Mouse (Mus musculus): Measurements from ENCODE around the gene Cacna2d2. TPM values are rescaled to one million over a fixed set of nuclear protein-coding genes. Genes with fewer than 3 reads are reported as not detected.

Cacna2d2 gene
- polyA plus RNA-seq, 1 experiment = 0.72 TPM

DNA sequence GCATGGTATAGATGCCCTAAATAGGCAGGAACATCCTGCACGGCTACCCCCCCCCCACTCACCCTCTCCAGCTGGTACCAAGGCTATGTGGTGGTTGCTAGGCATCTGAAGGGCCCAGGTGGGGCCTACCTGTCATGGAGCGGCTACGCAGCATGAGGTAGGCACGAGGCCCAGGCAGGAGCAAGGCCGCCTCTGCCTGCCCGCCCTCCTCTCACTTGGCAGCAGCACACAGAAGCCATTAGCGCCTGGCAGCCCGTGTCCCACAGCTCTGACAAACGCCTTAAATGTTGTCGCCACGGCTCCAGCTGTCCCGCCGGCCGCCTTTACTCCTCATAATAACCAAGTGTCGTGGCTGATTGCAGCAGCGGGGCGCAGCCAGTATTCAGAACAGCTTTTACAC lies 84.9 kb downstream of the Cacna2d2 start:
- H3K4me1 ChIP-seq (ENCODE audit: control insufficient read depth, insufficient read depth, low read length) = no peaks in the 10 kb centered on the region
- WGBS = 65% methylated on average over 17 of the region's 17 CpGs
- no peak overlapping the region for H3K4me3 ChIP-seq (replicated peaks; ENCODE audit: extremely low read depth, low read depth, low read length)
- DNase-seq = no peak
- TF ChIP-seq POLR2A (IDR thresholded peaks at IDR 0.05; ENCODE audit: borderline replicate concordance, extremely low read depth, low read depth, low read length) = no peak
- TF ChIP-seq CTCF (IDR thresholded peaks at IDR 0.05; ENCODE audit: insufficient read depth, low read length) = no peak

DNA sequence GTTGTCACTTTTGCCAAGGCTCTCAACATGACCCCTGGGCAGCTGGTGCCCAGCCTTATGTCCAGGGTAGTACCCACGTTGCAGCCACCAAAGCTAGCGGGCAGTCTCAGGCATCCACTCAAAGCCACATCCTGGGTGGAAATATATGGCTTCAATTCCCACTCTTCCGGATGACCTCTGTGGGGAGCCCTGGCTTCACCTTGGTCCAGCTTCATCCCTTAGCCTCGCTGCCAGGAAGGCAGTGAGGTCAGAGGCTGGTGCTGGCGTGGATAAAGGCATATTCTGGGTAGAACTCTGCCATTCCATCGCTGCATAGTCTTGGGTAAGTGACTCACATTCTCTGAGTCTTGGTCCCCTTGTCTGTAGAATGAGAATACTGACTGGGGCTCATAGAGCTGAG lies 85.4 kb downstream of the Cacna2d2 start:
- 85% methylated on average over 6 of the region's 6 CpGs for WGBS
- Histone ChIP-seq H3K4me3 (replicated peaks; ENCODE audit: extremely low read depth, low read depth, low read length) (no peak overlapping the region), H3K4me1 (ENCODE audit: control insufficient read depth, insufficient read depth, low read length) (no peaks in the 10 kb centered on the region)
- TF ChIP-seq CTCF (IDR thresholded peaks at IDR 0.05; ENCODE audit: insufficient read depth, low read length) (no peak), POLR2A (IDR thresholded peaks at IDR 0.05; ENCODE audit: borderline replicate concordance, extremely low read depth, low read depth, low read length) (no peak)
- no peak for DNase-seq

DNA sequence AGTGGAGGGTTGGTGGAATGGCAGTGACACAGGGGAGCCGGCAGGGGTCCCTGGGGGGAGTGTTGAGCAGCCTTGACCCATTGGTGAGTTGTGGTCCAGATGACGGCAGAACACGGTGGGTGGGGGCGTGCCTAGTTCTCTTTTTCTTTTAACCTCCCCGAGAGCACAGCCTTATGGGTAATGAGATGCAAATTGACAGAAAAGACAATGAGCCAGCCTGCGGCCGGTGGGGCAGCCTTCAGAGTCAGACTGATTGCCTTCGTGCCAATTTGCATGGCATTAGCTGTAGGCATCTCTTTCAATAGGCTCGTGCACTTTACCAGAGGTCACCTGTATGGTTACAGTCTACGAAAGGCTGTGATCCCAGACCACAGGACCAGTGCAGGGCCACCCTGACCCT lies 86.7 kb downstream of the Cacna2d2 start:
- 70% methylated on average over 10 of the region's 10 CpGs for WGBS
- no peak overlapping the region for H3K4me3 ChIP-seq (replicated peaks; ENCODE audit: extremely low read depth, low read depth, low read length)
- no peak for TF ChIP-seq CTCF (IDR thresholded peaks at IDR 0.05; ENCODE audit: insufficient read depth, low read length)
- TF ChIP-seq POLR2A (IDR thresholded peaks at IDR 0.05; ENCODE audit: borderline replicate concordance, extremely low read depth, low read depth, low read length) = no peak
- DNase-seq = no peak
- no peaks in the 10 kb centered on the region for H3K4me1 ChIP-seq (ENCODE audit: control insufficient read depth, insufficient read depth, low read length)

DNA sequence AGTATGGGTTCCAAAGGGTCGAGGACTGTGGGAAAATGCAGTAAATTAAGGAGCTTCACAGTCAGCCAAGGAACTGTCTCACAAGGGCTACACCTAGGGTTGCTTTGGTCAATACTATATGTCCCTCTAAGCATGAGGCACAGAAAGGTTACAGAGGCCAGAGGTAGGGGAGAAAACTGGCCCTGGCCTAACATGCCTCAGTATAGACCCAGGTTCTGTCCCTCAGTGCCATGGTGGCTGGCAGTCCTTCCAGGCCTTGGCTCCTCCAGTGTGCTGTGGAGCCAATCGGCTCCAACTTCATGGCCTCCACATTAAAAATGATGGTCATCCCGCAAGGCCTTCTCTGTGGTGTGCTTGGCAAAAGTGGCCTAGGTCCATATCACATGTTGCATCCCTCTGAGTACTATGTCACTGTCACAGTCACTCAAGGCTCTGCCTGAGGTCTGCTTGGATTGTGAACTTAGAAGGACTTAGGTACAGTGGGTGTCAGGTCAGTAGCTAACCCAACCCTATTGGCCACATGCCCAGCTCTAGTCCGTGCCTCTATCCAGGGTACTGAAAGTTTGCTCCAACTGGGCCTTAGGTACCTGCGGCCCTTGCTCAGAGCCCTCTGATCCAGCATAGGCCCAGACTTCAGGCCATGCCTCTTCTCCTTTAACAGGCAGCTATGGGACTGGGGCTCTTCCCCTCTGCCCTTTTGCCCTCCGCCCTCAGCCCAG lies 87.3 kb downstream of the Cacna2d2 start:
- TF ChIP-seq POLR2A (IDR thresholded peaks at IDR 0.05; ENCODE audit: borderline replicate concordance, extremely low read depth, low read depth, low read length) (no peak), CTCF (IDR thresholded peaks at IDR 0.05; ENCODE audit: insufficient read depth, low read length) (no peak)
- WGBS = 61% methylated on average over 6 of the region's 6 CpGs
- H3K4me3 ChIP-seq (replicated peaks; ENCODE audit: extremely low read depth, low read depth, low read length) = no peak overlapping the region
- H3K4me1 ChIP-seq (ENCODE audit: control insufficient read depth, insufficient read depth, low read length) = no peaks in the 10 kb centered on the region
- no peak for DNase-seq

GRCm38 (mm10) chr9:107490146-107490545 lies 90.7 kb downstream of the Cacna2d2 start:
- WGBS = 52% methylated on average over 8 of the region's 8 CpGs
- no peak for DNase-seq
- no peak for TF ChIP-seq CTCF (IDR thresholded peaks at IDR 0.05; ENCODE audit: insufficient read depth, low read length)
- H3K4me3 ChIP-seq (replicated peaks; ENCODE audit: extremely low read depth, low read depth, low read length) = no peak overlapping the region
- no peaks in the 10 kb centered on the region for H3K4me1 ChIP-seq (ENCODE audit: control insufficient read depth, insufficient read depth, low read length)

GRCm38 (mm10) chr9:107490625-107491024 lies 91.2 kb downstream of the Cacna2d2 start:
- no peak for DNase-seq
- Histone ChIP-seq H3K4me3 (replicated peaks; ENCODE audit: extremely low read depth, low read depth, low read length) (no peak overlapping the region), H3K4me1 (ENCODE audit: control insufficient read depth, insufficient read depth, low read length) (no peaks in the 10 kb centered on the region)
- 53% methylated on average over 6 of the region's 6 CpGs for WGBS
- TF ChIP-seq CTCF (IDR thresholded peaks at IDR 0.05; ENCODE audit: insufficient read depth, low read length) (no peak), POLR2A (IDR thresholded peaks at IDR 0.05; ENCODE audit: borderline replicate concordance, extremely low read depth, low read depth, low read length) (no peak)

DNA sequence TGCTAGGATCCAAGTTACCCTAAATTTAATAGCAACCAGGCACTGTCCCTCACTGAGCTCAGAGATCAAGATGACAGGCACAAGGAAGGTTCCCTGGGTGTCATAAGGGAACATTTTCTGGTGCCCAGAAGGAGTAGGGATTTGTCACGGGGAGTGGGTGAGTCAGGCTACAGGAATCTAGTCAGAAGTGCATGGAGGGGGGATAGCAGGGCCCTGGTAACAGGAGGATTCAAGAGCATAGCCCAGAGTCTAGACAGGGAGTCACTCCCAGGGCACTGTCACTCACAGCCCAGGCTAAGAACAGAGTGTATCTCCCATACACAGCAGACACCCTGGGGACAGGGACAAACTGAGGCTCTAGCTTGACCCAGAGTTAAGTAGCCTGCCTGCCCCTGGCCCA lies 94.1 kb downstream of the Cacna2d2 start:
- 50% methylated on average over 1 of the region's 1 CpGs for WGBS
- TF ChIP-seq POLR2A (IDR thresholded peaks at IDR 0.05; ENCODE audit: borderline replicate concordance, extremely low read depth, low read depth, low read length) (no peak), CTCF (IDR thresholded peaks at IDR 0.05; ENCODE audit: insufficient read depth, low read length) (no peak)
- no peak overlapping the region for H3K4me3 ChIP-seq (replicated peaks; ENCODE audit: extremely low read depth, low read depth, low read length)
- DNase-seq = no peak
- no peaks in the 10 kb centered on the region for H3K4me1 ChIP-seq (ENCODE audit: control insufficient read depth, insufficient read depth, low read length)

DNA sequence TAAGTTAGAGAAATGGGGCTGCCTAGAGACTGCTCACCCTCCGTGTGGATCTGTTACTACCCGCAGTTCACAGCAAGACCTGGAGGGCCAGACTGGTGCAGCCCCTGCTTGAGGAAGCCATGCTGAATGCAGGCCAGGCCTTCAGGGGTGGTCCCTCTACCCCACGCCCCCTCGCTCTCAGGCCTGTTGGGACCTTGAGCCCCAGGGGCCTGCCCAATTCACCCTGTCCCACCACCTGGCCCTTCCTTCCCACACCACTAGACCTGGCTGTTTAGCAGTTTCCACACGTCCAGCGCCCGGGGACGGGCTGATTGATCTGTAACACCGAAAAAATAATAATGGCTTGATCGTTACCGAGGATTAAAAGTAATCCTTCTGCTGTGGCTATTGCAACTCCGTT lies 94.8 kb downstream of the Cacna2d2 start:
- WGBS = 83% methylated on average over 12 of the region's 12 CpGs
- no peak for DNase-seq
- H3K4me3 ChIP-seq (replicated peaks; ENCODE audit: extremely low read depth, low read depth, low read length) = no peak overlapping the region
- TF ChIP-seq CTCF (IDR thresholded peaks at IDR 0.05; ENCODE audit: insufficient read depth, low read length) (no peak), POLR2A (IDR thresholded peaks at IDR 0.05; ENCODE audit: borderline replicate concordance, extremely low read depth, low read depth, low read length) (no peak)
- no peaks in the 10 kb centered on the region for H3K4me1 ChIP-seq (ENCODE audit: control insufficient read depth, insufficient read depth, low read length)

- no peaks in the 10 kb centered on the region for H3K4me1 ChIP-seq (ENCODE audit: control insufficient read depth, insufficient read depth, low read length)
- DNase-seq = no peak
- no peak overlapping the region for H3K4me3 ChIP-seq (replicated peaks; ENCODE audit: extremely low read depth, low read depth, low read length)
- TF ChIP-seq POLR2A (IDR thresholded peaks at IDR 0.05; ENCODE audit: borderline replicate concordance, extremely low read depth, low read depth, low read length) (no peak), CTCF (IDR thresholded peaks at IDR 0.05; ENCODE audit: insufficient read depth, low read length) (no peak)
- WGBS = 74% methylated on average over 3 of the region's 3 CpGs
These were observed 96.9 kb downstream of the Cacna2d2 start for GRCm38 (mm10) chr9:107496359-107496758.

DNA sequence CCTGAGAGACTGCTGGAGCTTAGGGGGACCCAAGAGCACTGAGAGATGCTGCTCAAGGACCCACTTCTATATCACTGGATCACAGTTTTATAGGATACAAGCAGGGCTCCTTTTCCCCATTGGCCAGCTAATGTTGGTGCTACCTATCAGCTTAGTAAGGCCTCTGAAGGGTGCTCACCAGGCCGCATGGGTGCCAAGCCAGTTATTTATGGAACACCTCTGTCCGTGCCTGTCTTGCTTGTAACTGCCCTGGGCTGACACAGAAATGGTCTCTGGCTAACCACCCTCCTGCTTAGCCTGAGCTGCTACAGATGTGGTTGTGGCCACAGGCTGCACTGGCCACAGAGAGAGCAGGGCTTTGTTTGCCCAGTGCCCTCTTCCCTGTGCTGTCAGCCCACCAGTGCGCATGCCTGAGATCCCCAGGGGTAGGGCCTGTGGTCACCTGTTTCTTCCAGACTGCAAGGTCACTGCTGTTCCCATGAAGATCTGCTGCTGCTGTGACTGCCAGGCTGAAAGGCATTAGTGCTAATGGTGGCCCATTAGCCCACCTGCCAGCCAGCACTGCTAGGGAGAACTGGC lies 101.4 kb downstream of the Cacna2d2 start:
- H3K4me1 ChIP-seq (ENCODE audit: control insufficient read depth, insufficient read depth, low read length) = no peaks in the 10 kb centered on the region
- no peak overlapping the region for H3K4me3 ChIP-seq (replicated peaks; ENCODE audit: extremely low read depth, low read depth, low read length)
- no peak for TF ChIP-seq CTCF (IDR thresholded peaks at IDR 0.05; ENCODE audit: insufficient read depth, low read length)
- no peak for TF ChIP-seq POLR2A (IDR thresholded peaks at IDR 0.05; ENCODE audit: borderline replicate concordance, extremely low read depth, low read depth, low read length)
- 77% methylated on average over 3 of the region's 3 CpGs for WGBS
- DNase-seq = no peak
